Mouse (Mus musculus): Measurements from ENCODE around the gene Cadm1.

DNA sequence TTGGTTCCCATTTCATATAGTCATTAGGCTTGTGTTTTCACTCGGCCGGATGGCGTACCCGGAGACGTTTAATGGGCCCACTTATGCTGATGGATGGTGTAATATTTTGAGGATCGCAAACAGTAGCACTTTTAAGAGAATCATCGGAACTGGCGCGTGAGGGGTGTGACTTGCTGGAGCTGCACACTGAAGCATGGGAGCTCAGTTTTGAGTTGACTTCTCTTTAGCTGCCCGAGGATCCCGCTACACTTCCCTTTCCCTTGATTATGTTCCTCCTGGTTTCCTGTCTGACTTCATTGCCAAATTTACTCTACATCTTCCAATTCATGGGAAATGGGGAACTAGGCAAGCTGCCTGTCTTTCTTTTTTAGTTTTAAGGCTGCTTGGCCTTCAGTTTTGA, 121.5 kb downstream of the Cadm1 start:
- no peak for TF ChIP-seq POLR2A (IDR thresholded peaks at IDR 0.05; ENCODE audit: low read depth, low read length)
- no peak for TF ChIP-seq CTCF (IDR thresholded peaks at IDR 0.05; ENCODE audit: extremely low read depth, insufficient read length, insufficient replicate concordance, low read depth, low read length)
